16 mouse cellular contexts compared by ENCODE assay signal in the genomic region with DNA sequence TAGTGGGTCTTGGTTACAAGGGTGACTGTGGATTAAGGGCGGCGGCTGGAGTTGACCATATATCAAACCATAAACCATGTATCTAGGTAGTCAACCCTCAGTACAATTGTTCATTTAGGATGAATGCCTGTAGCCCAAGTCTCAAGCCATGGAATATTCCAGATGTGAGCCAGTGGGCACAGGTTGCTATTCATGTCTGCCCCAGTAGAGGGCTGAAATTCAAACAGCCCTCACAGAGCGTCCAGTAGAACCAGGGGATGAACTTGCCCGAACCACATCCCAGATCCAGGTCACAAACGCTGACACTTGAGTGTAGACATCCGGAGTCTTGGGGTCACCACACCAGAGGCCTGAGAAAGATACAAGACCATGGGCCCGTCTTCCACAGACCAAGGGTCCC. TPM values are rescaled to one million over a fixed set of nuclear protein-coding genes. Genes with fewer than 3 reads are reported as not detected.
DNase-seq lines count a peak whose midpoint lies in the region; ATAC-seq and TF ChIP-seq lines count a peak whose summit lies in the region.
"Had no signal": no experiment of that assay in that cellular context is flagged by ENCODE, and none has a peak within 500 bp of the region (broad histone marks: within the 10 kb centered on the region; RNA-seq: fewer than 3 reads in every experiment).

No protein-coding gene starts in this region.

- no peak for DNase-seq in liver, embryonic 14.5 days (ENCODE audit: low read depth in 3 of 3, low spot score in 3 of 3)
- DNase-seq in liver, embryonic 11.5 days (ENCODE audit: low spot score), result no peak
- peak; percentile 62 for DNase-seq in ES-CJ7 (ENCODE audit: low read depth, low spot score)
- no peak for DNase-seq in brain, embryonic 14.5 days (ENCODE audit: low read depth)
- DNase-seq in frontal cortex, postnatal 14 days (ENCODE audit: low spot score in 2 of 2), result no peak
- DNase-seq: adrenal gland, postnatal 25 days; gastrocnemius, postnatal 10 days; right cerebral cortex, postnatal 14 days; thymus, adult 18-20 months had no signal

- H3K27me3 ChIP-seq in intestine, postnatal 0 days (replicated peaks; ENCODE audit: control insufficient read depth, insufficient read depth, low read length), result no peaks in the 10 kb centered on the region
- H3K27me3 ChIP-seq in intestine, embryonic 16.5 days (replicated peaks; ENCODE audit: control insufficient read depth, insufficient read depth, low read length), result peaks cover 2% of the 10 kb centered on the region; the same call in 1 of the 2 replicates
- peaks cover 23% of the 10 kb centered on the region for H3K27me3 ChIP-seq in liver, embryonic 14.5 days (ENCODE audit: control insufficient read depth, insufficient read depth, low read length)
- peaks cover 30% of the 10 kb centered on the region for H3K27me3 ChIP-seq in liver, embryonic 11.5 days (replicated peaks; ENCODE audit: control insufficient read depth, insufficient read depth, low read length)

- H3K9me3 ChIP-seq in intestine, postnatal 0 days (ENCODE audit: control insufficient read depth), result no peaks in the 10 kb centered on the region
- H3K9me3 ChIP-seq in intestine, embryonic 16.5 days (ENCODE audit: control insufficient read depth, low read length), result no peaks in the 10 kb centered on the region
- H3K9me3 ChIP-seq in liver, embryonic 14.5 days (ENCODE audit: control insufficient read depth, low read length), result no peaks in the 10 kb centered on the region
- no peaks in the 10 kb centered on the region for H3K9me3 ChIP-seq in liver, embryonic 11.5 days (ENCODE audit: control insufficient read depth, low read length)
- H3K9me3 ChIP-seq: embryonic facial prominence, embryonic 15.5 days; forebrain, embryonic 13.5 days; midbrain, embryonic 13.5 days had no signal

- no peak overlapping the region for H3K27ac ChIP-seq in intestine, postnatal 0 days (ENCODE audit: low read depth, low read length)
- H3K27ac ChIP-seq in intestine, embryonic 16.5 days (ENCODE audit: low read length), result no peak overlapping the region
- H3K27ac ChIP-seq in liver, embryonic 14.5 days, result no peak overlapping the region
- H3K27ac ChIP-seq in liver, embryonic 11.5 days (ENCODE audit: low read depth, low read length), result no peak overlapping the region
- H3K27ac ChIP-seq: embryonic facial prominence, embryonic 15.5 days; forebrain, embryonic 13.5 days; midbrain, embryonic 13.5 days had no signal

- H3K4me2 ChIP-seq in intestine, postnatal 0 days (replicated peaks; ENCODE audit: low read depth), result no peak overlapping the region
- H3K4me2 ChIP-seq in intestine, embryonic 16.5 days (ENCODE audit: low read depth, low read length), result no peak overlapping the region
- H3K4me2 ChIP-seq in liver, embryonic 14.5 days (ENCODE audit: low read depth), result no peak overlapping the region
- H3K4me2 ChIP-seq in liver, embryonic 11.5 days, result no peak overlapping the region
- H3K4me2 ChIP-seq: embryonic facial prominence, embryonic 15.5 days; forebrain, embryonic 13.5 days; heart, embryonic 11.5 days; midbrain, embryonic 13.5 days had no signal

- no peak for TF ChIP-seq POLR2A in brain, embryonic 14.5 days (IDR thresholded peaks at IDR 0.05; ENCODE audit: borderline replicate concordance, extremely low read depth, insufficient read depth, insufficient read length, poor library complexity, severe bottlenecking)

- ATAC-seq in intestine, postnatal 0 days, result no peak
- no peak for ATAC-seq in intestine, embryonic 16.5 days
- no peak for ATAC-seq in liver, embryonic 14.5 days (ENCODE audit: insufficient read depth)
- ATAC-seq in liver, embryonic 11.5 days (replicated peaks; ENCODE audit: low FRiP score), result no peak
- ATAC-seq: forebrain, embryonic 13.5 days; midbrain, embryonic 13.5 days had no signal

- no peak overlapping the region for H3K4me3 ChIP-seq in intestine, postnatal 0 days (ENCODE audit: low read depth, low read length)
- H3K4me3 ChIP-seq in intestine, embryonic 16.5 days (ENCODE audit: low read length), result no peak overlapping the region
- no peak overlapping the region for H3K4me3 ChIP-seq in liver, embryonic 14.5 days (ENCODE audit: insufficient read depth in 1 of 2, low read depth in 2 of 2, low read length in 2 of 2)
- H3K4me3 ChIP-seq in liver, embryonic 11.5 days (ENCODE audit: low read depth, low read length), result no peak overlapping the region
- H3K4me3 ChIP-seq: embryonic facial prominence, embryonic 15.5 days; forebrain, embryonic 13.5 days; midbrain, embryonic 13.5 days had no signal

- no peak overlapping the region for H3K9ac ChIP-seq in intestine, postnatal 0 days (ENCODE audit: low read depth, low read length)
- no peak overlapping the region for H3K9ac ChIP-seq in intestine, embryonic 16.5 days (ENCODE audit: low read depth, low read length)
- no peak overlapping the region for H3K9ac ChIP-seq in liver, embryonic 14.5 days (replicated peaks)
- no peak overlapping the region for H3K9ac ChIP-seq in liver, embryonic 11.5 days (ENCODE audit: low read depth, low read length)
- H3K9ac ChIP-seq: embryonic facial prominence, embryonic 15.5 days; forebrain, embryonic 13.5 days; midbrain, embryonic 13.5 days had no signal

- peak; percentile 63 for TF ChIP-seq CTCF in intestine, postnatal 0 days (IDR thresholded peaks at IDR 0.05; ENCODE audit: low read depth)
- peak; percentile 40 for TF ChIP-seq CTCF in liver, embryonic 14.5 days (IDR thresholded peaks at IDR 0.05; ENCODE audit: low read depth)
- peak; percentile 27; the same call in 1 of the 2 replicates for TF ChIP-seq CTCF in brain, embryonic 14.5 days (IDR thresholded peaks at IDR 0.05; ENCODE audit: borderline replicate concordance, extremely low read depth, insufficient read depth, insufficient read length)

- WGBS in intestine, postnatal 0 days, result 67% methylated on average over 7 of the region's 7 CpGs
- WGBS in intestine, embryonic 16.5 days, result 61% methylated on average over 7 of the region's 7 CpGs
- 57% methylated on average over 7 of the region's 7 CpGs for WGBS in liver, embryonic 14.5 days (ENCODE audit: insufficient replicate concordance)
- 62% methylated on average over 7 of the region's 7 CpGs for WGBS in liver, embryonic 11.5 days

- no peak for TF ChIP-seq EP300 in liver, embryonic 14.5 days (IDR thresholded peaks at IDR 0.05; ENCODE audit: low read depth)

- no peaks in the 10 kb centered on the region; the same call in 1 of the 2 replicates for H3K4me1 ChIP-seq in intestine, postnatal 0 days (replicated peaks; ENCODE audit: control insufficient read depth, insufficient read depth, low read length)
- H3K4me1 ChIP-seq in intestine, embryonic 16.5 days (ENCODE audit: control insufficient read depth, insufficient read depth, low read length), result peaks cover 24% of the 10 kb centered on the region
- H3K4me1 ChIP-seq in liver, embryonic 14.5 days (replicated peaks; ENCODE audit: control insufficient read depth in 2 of 2, insufficient read depth in 2 of 2, low read length in 1 of 2), result peaks cover 7 to 11% of the 10 kb centered on the region in 2 experiments
- peaks cover 7% of the 10 kb centered on the region for H3K4me1 ChIP-seq in liver, embryonic 11.5 days (replicated peaks; ENCODE audit: control insufficient read depth, insufficient read depth, low read length)

- no peaks in the 10 kb centered on the region for H3K36me3 ChIP-seq in intestine, postnatal 0 days (ENCODE audit: control insufficient read depth, insufficient read depth)
- H3K36me3 ChIP-seq in intestine, embryonic 16.5 days (ENCODE audit: control insufficient read depth, insufficient read depth, low read length), result no peaks in the 10 kb centered on the region
- H3K36me3 ChIP-seq in liver, embryonic 14.5 days (replicated peaks; ENCODE audit: control insufficient read depth, insufficient read depth, low read depth), result no peaks in the 10 kb centered on the region
- H3K36me3 ChIP-seq in liver, embryonic 11.5 days (ENCODE audit: control insufficient read depth, insufficient read depth, low read length), result no peaks in the 10 kb centered on the region
- H3K36me3 ChIP-seq: embryonic facial prominence, embryonic 15.5 days; midbrain, embryonic 13.5 days had no signal

RNA-seq across cellular contexts. Expression of gene Fstl3, which starts 6.0 kb away (rescaled TPM):
- 7.3 and 8.9 TPM in 2 replicates for polyA plus RNA-seq in intestine, postnatal 0 days (2015; fragmentation: Nextera tagmentation; extraction: Ambion mirVana)
- 15.1 and 16.6 TPM in 2 replicates for polyA plus RNA-seq in intestine, embryonic 16.5 days (2015; fragmentation: Nextera tagmentation; extraction: Ambion mirVana)
- 0.54 and 0.56 TPM in 2 replicates for polyA plus RNA-seq in liver, embryonic 14.5 days (2012; rRNA removed)
- 0.18 and 0.23 TPM in 2 replicates for polyA plus RNA-seq in liver, embryonic 14.5 days (2014; fragmentation: Nextera tagmentation; extraction: Ambion mirVana)
- polyA plus RNA-seq in liver, embryonic 11.5 days (2014; fragmentation: Nextera tagmentation; extraction: Ambion mirVana), result 1.8 and 2.6 TPM in 2 replicates
- polyA plus RNA-seq in brain, embryonic 14.5 days (2012; rRNA removed), result 1.7 and 2.2 TPM in 2 replicates

RNA-seq across cellular contexts. Expression of gene Prss57, which starts 7.7 kb away (rescaled TPM):
- polyA plus RNA-seq in intestine, postnatal 0 days (2015; fragmentation: Nextera tagmentation; extraction: Ambion mirVana), result 0.07 TPM in 1 of 2 replicates, not detected in the other
- 0.07 and 0.11 TPM in 2 replicates for polyA plus RNA-seq in intestine, embryonic 16.5 days (2015; fragmentation: Nextera tagmentation; extraction: Ambion mirVana)
- polyA plus RNA-seq in liver, embryonic 14.5 days (2012; rRNA removed), result 1.6 TPM in 2 replicates
- 3.2 and 4.9 TPM in 2 replicates for polyA plus RNA-seq in liver, embryonic 14.5 days (2014; fragmentation: Nextera tagmentation; extraction: Ambion mirVana)
- polyA plus RNA-seq in liver, embryonic 11.5 days (2014; fragmentation: Nextera tagmentation; extraction: Ambion mirVana), result 1.5 and 1.7 TPM in 2 replicates
- polyA plus RNA-seq in brain, embryonic 14.5 days (2012; rRNA removed), result 0.05 and 0.14 TPM in 2 replicates
- polyA plus RNA-seq: embryonic facial prominence, embryonic 15.5 days; heart, embryonic 11.5 days; limb, embryonic 11.5 days; midbrain, embryonic 13.5 days had no signal

RNA-seq across cellular contexts. Expression of gene Palm, which starts 10.3 kb away (rescaled TPM):
- 19.9 and 21.1 TPM in 2 replicates for polyA plus RNA-seq in intestine, postnatal 0 days (2015; fragmentation: Nextera tagmentation; extraction: Ambion mirVana)
- 44.1 and 44.8 TPM in 2 replicates for polyA plus RNA-seq in intestine, embryonic 16.5 days (2015; fragmentation: Nextera tagmentation; extraction: Ambion mirVana)
- polyA plus RNA-seq in liver, embryonic 14.5 days (2012; rRNA removed), result 3.4 and 3.5 TPM in 2 replicates
- polyA plus RNA-seq in liver, embryonic 14.5 days (2014; fragmentation: Nextera tagmentation; extraction: Ambion mirVana), result 4.0 and 4.1 TPM in 2 replicates
- 27.6 and 28.6 TPM in 2 replicates for polyA plus RNA-seq in liver, embryonic 11.5 days (2014; fragmentation: Nextera tagmentation; extraction: Ambion mirVana)
- 157 and 219 TPM in 2 replicates for polyA plus RNA-seq in brain, embryonic 14.5 days (2012; rRNA removed)

RNA-seq across cellular contexts. Expression of gene Rnf126, which starts 16.3 kb away (rescaled TPM):
- 41.2 and 43.5 TPM in 2 replicates for polyA plus RNA-seq in intestine, postnatal 0 days (2015; fragmentation: Nextera tagmentation; extraction: Ambion mirVana)
- 39.7 and 56.6 TPM in 2 replicates for polyA plus RNA-seq in intestine, embryonic 16.5 days (2015; fragmentation: Nextera tagmentation; extraction: Ambion mirVana)
- 46.4 and 51.3 TPM in 2 replicates for polyA plus RNA-seq in liver, embryonic 14.5 days (2012; rRNA removed)
- polyA plus RNA-seq in liver, embryonic 14.5 days (2014; fragmentation: Nextera tagmentation; extraction: Ambion mirVana), result 27.7 and 33.7 TPM in 2 replicates
- polyA plus RNA-seq in liver, embryonic 11.5 days (2014; fragmentation: Nextera tagmentation; extraction: Ambion mirVana), result 105 and 119 TPM in 2 replicates
- 157 and 182 TPM in 2 replicates for polyA plus RNA-seq in brain, embryonic 14.5 days (2012; rRNA removed)

RNA-seq across cellular contexts. Expression of gene Fgf22, which starts 28.2 kb away (rescaled TPM):
- 0.13 TPM in 1 of 2 replicates, not detected in the other for polyA plus RNA-seq in intestine, postnatal 0 days (2015; fragmentation: Nextera tagmentation; extraction: Ambion mirVana)
- polyA plus RNA-seq in intestine, embryonic 16.5 days (2015; fragmentation: Nextera tagmentation; extraction: Ambion mirVana), result 0.26 TPM in 1 of 2 replicates, not detected in the other
- not detected in 2 replicates for polyA plus RNA-seq in liver, embryonic 14.5 days (2012; rRNA removed)
- not detected in 2 replicates for polyA plus RNA-seq in liver, embryonic 14.5 days (2014; fragmentation: Nextera tagmentation; extraction: Ambion mirVana)
- 0.23 TPM in 1 of 2 replicates, not detected in the other for polyA plus RNA-seq in liver, embryonic 11.5 days (2014; fragmentation: Nextera tagmentation; extraction: Ambion mirVana)
- polyA plus RNA-seq in brain, embryonic 14.5 days (2012; rRNA removed), result 0.28 and 0.74 TPM in 2 replicates
